In the genomic region with DNA sequence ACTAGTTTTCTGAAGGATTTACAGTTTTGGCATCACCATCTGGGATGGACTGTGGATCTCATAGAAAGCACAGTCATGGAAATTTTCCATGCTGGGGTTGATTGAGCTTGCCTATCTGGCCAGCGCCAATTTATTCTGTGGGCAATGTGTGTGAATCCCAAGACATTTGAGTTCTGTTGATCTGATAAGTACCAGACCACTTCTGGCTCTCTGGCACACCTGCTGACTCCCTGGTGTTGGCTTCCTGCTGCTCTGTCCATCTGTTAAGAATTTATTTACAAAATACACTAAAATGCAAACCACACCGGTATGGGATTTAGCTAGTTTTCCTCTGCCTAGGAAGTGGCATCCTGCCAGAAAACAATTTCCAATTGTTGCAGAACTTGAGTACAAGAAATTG, we compare ENCODE assay signal across 19 mouse cellular contexts.
DNase-seq lines count a peak whose midpoint lies in the region; ATAC-seq and TF ChIP-seq lines count a peak whose summit lies in the region.
"Had no signal": no experiment of that assay in that cellular context is flagged by ENCODE, and none has a peak within 500 bp of the region (broad histone marks: within the 10 kb centered on the region; RNA-seq: fewer than 3 reads in every experiment).

No protein-coding gene starts in this region.

- peak; percentile 23 for DNase-seq in embryonic facial prominence, embryonic 11.5 days (ENCODE audit: low spot score)
- no peak for DNase-seq in embryonic facial prominence, embryonic 10.5 days (ENCODE audit: low spot score)
- peak; percentile 1 for DNase-seq in lung, embryonic 14.5 days
- DNase-seq in lung, postnatal 4 days, result no peak
- DNase-seq in cerebellum, postnatal 10 days, result peak; percentile 48 to 66
- no peak for DNase-seq in adrenal gland, adult 18-20 months (ENCODE audit: low spot score in 2 of 2)
- no peak for DNase-seq in testis, postnatal 10 days (ENCODE audit: low spot score)
- DNase-seq: adrenal gland, postnatal 36 days; gastrocnemius, adult 2 months; heart, adult 2 months; kidney, adult 18-20 months; kidney, postnatal 10 days; lung, adult 18-20 months; lung, postnatal 36 days; right cerebral cortex, adult 18-20 months; thymus, adult 18-20 months had no signal

- no peaks in the 10 kb centered on the region for H3K4me1 ChIP-seq in embryonic facial prominence, embryonic 11.5 days (ENCODE audit: control insufficient read depth, insufficient read depth, low read length)
- H3K4me1 ChIP-seq in embryonic facial prominence, embryonic 10.5 days, result no peaks in the 10 kb centered on the region
- H3K4me1 ChIP-seq in lung, embryonic 14.5 days (ENCODE audit: insufficient read depth), result no peaks in the 10 kb centered on the region
- peaks cover 4% of the 10 kb centered on the region; the same call in 1 of the 2 replicates for H3K4me1 ChIP-seq in limb, embryonic 13.5 days
- H3K4me1 ChIP-seq: midbrain, embryonic 12.5 days had no signal

- WGBS in embryonic facial prominence, embryonic 11.5 days, result 57% methylated on average over 2 of the region's 2 CpGs
- 70% methylated on average over 2 of the region's 2 CpGs for WGBS in embryonic facial prominence, embryonic 10.5 days
- 77% methylated on average over 2 of the region's 2 CpGs for WGBS in lung, embryonic 14.5 days
- 39% methylated on average over 2 of the region's 2 CpGs for WGBS in limb, embryonic 13.5 days

- H3K27me3 ChIP-seq in embryonic facial prominence, embryonic 11.5 days (ENCODE audit: control insufficient read depth, insufficient read depth, low read length), result no peaks in the 10 kb centered on the region
- H3K27me3 ChIP-seq in embryonic facial prominence, embryonic 10.5 days (replicated peaks; ENCODE audit: low read depth, poor library complexity, severe bottlenecking), result no peaks in the 10 kb centered on the region
- H3K27me3 ChIP-seq in lung, embryonic 14.5 days (ENCODE audit: insufficient read depth, low read length), result no peaks in the 10 kb centered on the region
- H3K27me3 ChIP-seq in limb, embryonic 13.5 days, result no peaks in the 10 kb centered on the region
- H3K27me3 ChIP-seq: midbrain, embryonic 12.5 days had no signal

- no peak overlapping the region for H3K4me3 ChIP-seq in embryonic facial prominence, embryonic 11.5 days (ENCODE audit: low read depth, low read length)
- no peak overlapping the region for H3K4me3 ChIP-seq in embryonic facial prominence, embryonic 10.5 days
- no peak overlapping the region for H3K4me3 ChIP-seq in lung, embryonic 14.5 days (ENCODE audit: low read depth, low read length)
- no peak overlapping the region for H3K4me3 ChIP-seq in limb, embryonic 13.5 days
- H3K4me3 ChIP-seq: gastrocnemius, adult 2 months; heart, adult 2 months; midbrain, embryonic 12.5 days had no signal

- no peak overlapping the region for H3K27ac ChIP-seq in embryonic facial prominence, embryonic 11.5 days (replicated peaks; ENCODE audit: low read depth, low read length)
- no peak overlapping the region for H3K27ac ChIP-seq in embryonic facial prominence, embryonic 10.5 days (replicated peaks)
- no peak overlapping the region for H3K27ac ChIP-seq in lung, embryonic 14.5 days (ENCODE audit: low read depth)
- H3K27ac ChIP-seq in limb, embryonic 13.5 days, result no peak overlapping the region
- H3K27ac ChIP-seq: gastrocnemius, adult 2 months; heart, adult 2 months; midbrain, embryonic 12.5 days had no signal

- H3K9ac ChIP-seq in embryonic facial prominence, embryonic 11.5 days (replicated peaks; ENCODE audit: low read length), result no peak overlapping the region
- no peak overlapping the region for H3K9ac ChIP-seq in lung, embryonic 14.5 days
- H3K9ac ChIP-seq in limb, embryonic 13.5 days, result no peak overlapping the region
- H3K9ac ChIP-seq: midbrain, embryonic 12.5 days had no signal

- peak; percentile 39; the same call in 1 of the 2 replicates for ATAC-seq in embryonic facial prominence, embryonic 11.5 days (replicated peaks; ENCODE audit: insufficient number of reproducible peaks, low FRiP score, low TSS enrichment, low read depth)
- ATAC-seq in lung, embryonic 14.5 days (ENCODE audit: insufficient read depth), result no peak
- peak; percentile 57 for ATAC-seq in limb, embryonic 13.5 days (ENCODE audit: low FRiP score, low read depth)
- ATAC-seq: activated CD4-positive, CD25-positive, alpha-beta regulatory T cell, adult 4 months had no signal

- no peak overlapping the region for H3K4me2 ChIP-seq in embryonic facial prominence, embryonic 11.5 days (ENCODE audit: low read depth, low read length)
- H3K4me2 ChIP-seq in lung, embryonic 14.5 days, result no peak overlapping the region
- no peak overlapping the region for H3K4me2 ChIP-seq in limb, embryonic 13.5 days (replicated peaks)
- H3K4me2 ChIP-seq: midbrain, embryonic 12.5 days had no signal

- TF ChIP-seq CTCF in lung, embryonic 14.5 days (IDR thresholded peaks at IDR 0.05; ENCODE audit: low read depth), result no peak

- no peaks in the 10 kb centered on the region for H3K36me3 ChIP-seq in embryonic facial prominence, embryonic 11.5 days (replicated peaks; ENCODE audit: control insufficient read depth, insufficient read depth, low read depth, low read length)
- no peaks in the 10 kb centered on the region for H3K36me3 ChIP-seq in embryonic facial prominence, embryonic 10.5 days (replicated peaks)
- H3K36me3 ChIP-seq in lung, embryonic 14.5 days (ENCODE audit: insufficient read depth), result no peaks in the 10 kb centered on the region
- H3K36me3 ChIP-seq in limb, embryonic 13.5 days, result no peaks in the 10 kb centered on the region
- H3K36me3 ChIP-seq: midbrain, embryonic 12.5 days had no signal

- no peaks in the 10 kb centered on the region for H3K9me3 ChIP-seq in embryonic facial prominence, embryonic 11.5 days (replicated peaks; ENCODE audit: control insufficient read depth, low read length)
- H3K9me3 ChIP-seq in embryonic facial prominence, embryonic 10.5 days, result no peaks in the 10 kb centered on the region
- H3K9me3 ChIP-seq in lung, embryonic 14.5 days (ENCODE audit: low read depth, low read length), result no peaks in the 10 kb centered on the region
- no peaks in the 10 kb centered on the region for H3K9me3 ChIP-seq in limb, embryonic 13.5 days
- H3K9me3 ChIP-seq: midbrain, embryonic 12.5 days had no signal

Comparison
In these comparisons a context has a peak if more than half of its experiments do, and no peak if none do; other contexts are left out.
1. DNase-seq: peak in embryonic facial prominence, embryonic 11.5 days (single experiment), lung, embryonic 14.5 days (single experiment) and cerebellum, postnatal 10 days (2 of 2); none in embryonic facial prominence, embryonic 10.5 days (single experiment), lung, postnatal 4 days (0 of 2), adrenal gland, adult 18-20 months (0 of 2) and testis, postnatal 10 days (single experiment).